Mouse (Mus musculus) liver, embryonic 12.5 days (tissue): ENCODE results near the gene Ckb. TPM values are rescaled to one million over a fixed set of nuclear protein-coding genes. Genes with fewer than 3 reads are reported as not detected.
"Not testable (repeated sequence)": the region's sequence is repeated elsewhere in the genome, so short reads cannot be mapped to it uniquely, and the experiment has no call there.

Experiments
- ATAC-seq: fragments of 200-750 bp; cut with Nextera tagmentation; 2 replicates; pipeline ENCODE4 v1.8.0; 2017; ENCODE audit warnings: moderate number of reproducible peaks, mild to moderate bottlenecking, moderate library complexity
- H3K27ac ChIP-seq: fragments of 300-500 bp; sonication (generic); 2 replicates; pipeline ENCODE4 v1.5.1; 2016; ENCODE audit warnings: mild to moderate bottlenecking
- H3K27me3 ChIP-seq: fragments of 300-500 bp; sonication (generic); replicated peaks from 2 replicates; pipeline ENCODE4 v1.6.1; 2016; ENCODE audit warnings: mild to moderate bottlenecking, moderate library complexity
- H3K36me3 ChIP-seq: fragments of 300-500 bp; sonication (generic); 2 replicates; pipeline ENCODE4 v1.6.1; 2016; ENCODE audit warnings: mild to moderate bottlenecking, moderate library complexity
- H3K4me1 ChIP-seq: fragments of 300-500 bp; sonication (generic); 2 replicates; pipeline ENCODE4 v1.6.1; 2016
- H3K4me2 ChIP-seq: fragments of 300-500 bp; sonication (generic); 2 replicates; pipeline ENCODE4 v1.6.1; 2016; ENCODE audit warnings: mild to moderate bottlenecking, moderate library complexity
- H3K4me3 ChIP-seq: fragments of 300-500 bp; sonication (generic); 2 replicates; pipeline ENCODE4 v1.5.1; 2016; ENCODE audit warnings: mild to moderate bottlenecking, moderate library complexity
- H3K9ac ChIP-seq: fragments of 300-500 bp; sonication (generic); 2 replicates; pipeline ENCODE4 v1.6.1; 2016; ENCODE audit warnings: mild to moderate bottlenecking, moderate library complexity
- H3K9me3 ChIP-seq: fragments of 300-500 bp; sonication (generic); replicated peaks from 2 replicates; pipeline ENCODE4 v1.6.1; 2016; ENCODE audit warnings: mild to moderate bottlenecking, moderate library complexity
- WGBS: fragments of 180-500 bp; shearing (Covaris S2); methylation state at CpG from one replicate; pipeline ENCODE4 v1.1.7; 2016; ENCODE audit not compliant: insufficient replicate concordance; 5-methylcytosine and 5-hydroxymethylcytosine counted together
- polyA plus RNA-seq: library from polyadenylated mRNA; unstranded; fragments of >200 nt; fragmentation: Nextera tagmentation; extraction: Ambion mirVana; gene quantifications from 2 replicates; pipeline ENCODE4 v1.2.1, GENCODE M21; 2016

The Ckb gene
- polyA plus RNA-seq, 1 experiment from 2014 or later, result 54.6 TPM

GRCm38 (mm10) chr12:111665041-111665880 lies 6.9 kb downstream of the Ckb start:
- Histone ChIP-seq H3K27me3 (peaks cover 24% of the 10 kb centered on the region), H3K27ac (no peak overlapping the region), H3K4me2 (no peak overlapping the region), H3K9ac (no peak overlapping the region), H3K9me3 (no peaks in the 10 kb centered on the region), H3K4me3 (no peak overlapping the region), H3K36me3 (peaks cover 6% of the 10 kb centered on the region; the same call in 1 of the 2 replicates), H3K4me1 (peaks cover 29% of the 10 kb centered on the region)
- no peak for ATAC-seq
- WGBS, result 74% methylated on average over 13 of the region's 13 CpGs

GRCm38 (mm10) chr12:111664144-111664634 lies 7.9 kb downstream of the Ckb start:
- Histone ChIP-seq H3K27me3 (peaks cover 14% of the 10 kb centered on the region), H3K27ac (peak overlapping the region; percentile 32; the same call in 1 of the 2 replicates), H3K4me1 (peaks cover 19% of the 10 kb centered on the region), H3K36me3 (peaks cover 15% of the 10 kb centered on the region), H3K9ac (no peak overlapping the region), H3K4me2 (no peak overlapping the region), H3K4me3 (no peak overlapping the region), H3K9me3 (no peaks in the 10 kb centered on the region)
- WGBS, result 61% methylated on average over 6 of the region's 6 CpGs
- no peak for ATAC-seq

- Histone ChIP-seq H3K9ac (no peak overlapping the region), H3K4me2 (no peak overlapping the region), H3K9me3 (no peaks in the 10 kb centered on the region), H3K27me3 (peaks cover 7% of the 10 kb centered on the region), H3K4me1 (peaks cover 12% of the 10 kb centered on the region), H3K36me3 (peaks cover 18% of the 10 kb centered on the region), H3K27ac (peak overlapping the region; percentile 32; the same call in 1 of the 2 replicates), H3K4me3 (no peak overlapping the region)
- ATAC-seq, result no peak
- 63% methylated on average over 17 of the region's 17 CpGs for WGBS
These were observed 8.7 kb downstream of the Ckb start for GRCm38 (mm10) chr12:111663228-111664143.

GRCm38 (mm10) chr12:111661554-111661953 lies 10.6 kb downstream of the Ckb start:
- H3K4me1 ChIP-seq, H3K9me3 ChIP-seq, H3K4me2 ChIP-seq, ATAC-seq, H3K9ac ChIP-seq, H3K4me3 ChIP-seq, H3K27ac ChIP-seq, H3K27me3 ChIP-seq: not testable (repeated sequence)
- 89% methylated on average over 11 of the region's 11 CpGs for WGBS
- peaks cover 30% of the 10 kb centered on the region for H3K36me3 ChIP-seq

GRCm38 (mm10) chr12:111660628-111661027 lies 11.5 kb downstream of the Ckb start:
- 97% methylated on average over 1 of the region's 1 CpGs for WGBS
- no peak for ATAC-seq
- no peaks in the 10 kb centered on the region for H3K9me3 ChIP-seq
- no peak overlapping the region for H3K4me3 ChIP-seq
- H3K4me2 ChIP-seq, result no peak overlapping the region
- no peaks in the 10 kb centered on the region for H3K27me3 ChIP-seq
- H3K9ac ChIP-seq, result no peak overlapping the region
- no peak overlapping the region for H3K27ac ChIP-seq
- H3K4me1 ChIP-seq, result peaks cover 9% of the 10 kb centered on the region
- peaks cover 40% of the 10 kb centered on the region for H3K36me3 ChIP-seq

- WGBS, result 86% methylated on average over 4 of the region's 4 CpGs
- no peak overlapping the region for H3K27ac ChIP-seq
- ATAC-seq, result no peak
These were observed 12.8 kb downstream of the Ckb start for GRCm38 (mm10) chr12:111659331-111659730.

GRCm38 (mm10) chr12:111655695-111656094 lies 16.4 kb downstream of the Ckb start:
- ATAC-seq, result no peak
- no peaks in the 10 kb centered on the region for H3K4me1 ChIP-seq

More at GRCm38 (mm10) chr12:111659331-111659730, 12.8 kb downstream of the Ckb start:
- no peak overlapping the region for H3K4me2 ChIP-seq
- H3K27me3 ChIP-seq, result no peaks in the 10 kb centered on the region
- H3K36me3 ChIP-seq, result peaks cover 53% of the 10 kb centered on the region
- no peaks in the 10 kb centered on the region for H3K9me3 ChIP-seq
- H3K4me3 ChIP-seq, result no peak overlapping the region
- H3K9ac ChIP-seq, result no peak overlapping the region
- H3K4me1 ChIP-seq, result peaks cover 9% of the 10 kb centered on the region

GRCm38 (mm10) chr12:111653434-111653833 lies 18.7 kb downstream of the Ckb start:
- Histone ChIP-seq H3K9me3 (no peaks in the 10 kb centered on the region), H3K27ac (no peak overlapping the region), H3K4me3 (no peak overlapping the region), H3K27me3 (no peaks in the 10 kb centered on the region), H3K4me2 (no peak overlapping the region), H3K36me3 (peaks cover 82% of the 10 kb centered on the region), H3K9ac (no peak overlapping the region), H3K4me1 (no peaks in the 10 kb centered on the region)
- WGBS, result 40% methylated on average over 3 of the region's 3 CpGs
- ATAC-seq, result peak; percentile 32; the same call in 1 of the 2 replicates

More at GRCm38 (mm10) chr12:111655695-111656094, 16.4 kb downstream of the Ckb start:
- Histone ChIP-seq H3K4me3 (no peak overlapping the region), H3K9me3 (no peaks in the 10 kb centered on the region), H3K9ac (no peak overlapping the region), H3K27ac (no peak overlapping the region), H3K27me3 (no peaks in the 10 kb centered on the region), H3K4me2 (no peak overlapping the region), H3K36me3 (peaks cover 71% of the 10 kb centered on the region)
- WGBS, result 94% methylated on average over 11 of the region's 11 CpGs

GRCm38 (mm10) chr12:111652953-111653352 lies 19.2 kb downstream of the Ckb start:
- H3K36me3 ChIP-seq, result peaks cover 87% of the 10 kb centered on the region
- WGBS, result 84% methylated on average over 3 of the region's 3 CpGs

GRCm38 (mm10) chr12:111648061-111648645 lies 24.0 kb downstream of the Ckb start:
- H3K4me3 ChIP-seq, result no peak overlapping the region
- peaks cover 93% of the 10 kb centered on the region for H3K36me3 ChIP-seq
- H3K4me1 ChIP-seq, result no peaks in the 10 kb centered on the region
- H3K27ac ChIP-seq, result no peak overlapping the region
- H3K9me3 ChIP-seq, result no peaks in the 10 kb centered on the region
- ATAC-seq, result no peak
- 49% methylated on average over 6 of the region's 6 CpGs for WGBS
- H3K9ac ChIP-seq, result no peak overlapping the region
- no peak overlapping the region for H3K4me2 ChIP-seq
- H3K27me3 ChIP-seq, result no peaks in the 10 kb centered on the region

More at GRCm38 (mm10) chr12:111652953-111653352, 19.2 kb downstream of the Ckb start:
- H3K9ac ChIP-seq, result no peak overlapping the region
- no peak overlapping the region for H3K4me2 ChIP-seq
- no peak for ATAC-seq
- no peak overlapping the region for H3K27ac ChIP-seq
- no peaks in the 10 kb centered on the region for H3K4me1 ChIP-seq
- H3K9me3 ChIP-seq, result no peaks in the 10 kb centered on the region
- no peaks in the 10 kb centered on the region for H3K27me3 ChIP-seq
- H3K4me3 ChIP-seq, result no peak overlapping the region
